Mouse (Mus musculus) NIH3T3 (cell line): ENCODE data around the gene Stk11ip.

Experiments used
- DNase-seq: peaks from one replicate; pipeline ENCODE4 v3.0.0-alpha.2; 2012; ENCODE audit warnings: low read depth

The Stk11ip gene

GRCm38 (mm10) chr1:75504256-75505045, 16.9 kb upstream of the Stk11ip start:
- DNase-seq: no peak

- peak; percentile 83 for DNase-seq
These were observed 16.0 kb upstream of the Stk11ip start for GRCm38 (mm10) chr1:75505159-75505955.

- DNase-seq: peak; percentile 88
These were observed 15.1 kb upstream of the Stk11ip start, which contains the start of gene Obsl1 for GRCm38 (mm10) chr1:75505956-75506831. TSS of gene Obsl1 (minus strand) at chr1:75506452.

GRCm38 (mm10) chr1:75507006-75507405, 14.3 kb upstream of the Stk11ip start, which contains the start of gene Inha:
TSS of gene Inha (plus strand) at chr1:75507077.
- DNase-seq: no peak

- DNase-seq: no peak
These were observed 11.7 kb upstream of the Stk11ip start for GRCm38 (mm10) chr1:75509586-75509985.

- no peak for DNase-seq
These were observed 11.2 kb upstream of the Stk11ip start for GRCm38 (mm10) chr1:75510154-75510553.

GRCm38 (mm10) chr1:75511437-75512210, 9.7 kb upstream of the Stk11ip start:
- DNase-seq: peak; percentile 31

- DNase-seq: no peak
These were observed 8.8 kb upstream of the Stk11ip start for GRCm38 (mm10) chr1:75512550-75512949.

GRCm38 (mm10) chr1:75516703-75517380, 4.5 kb upstream of the Stk11ip start:
- DNase-seq: no peak

GRCm38 (mm10) chr1:75517984-75518383, 3.3 kb upstream of the Stk11ip start:
- no peak for DNase-seq

- DNase-seq: no peak
These were observed 2.9 kb upstream of the Stk11ip start for GRCm38 (mm10) chr1:75518427-75518826.

- no peak for DNase-seq
These were observed 1.8 kb upstream of the Stk11ip start for GRCm38 (mm10) chr1:75519576-75519975.

GRCm38 (mm10) chr1:75524679-75525078, 3.4 kb downstream of the Stk11ip start:
- DNase-seq: no peak

GRCm38 (mm10) chr1:75530546-75530945, 9.2 kb downstream of the Stk11ip start:
- DNase-seq: peak; percentile 47

- no peak for DNase-seq
These were observed 11.2 kb downstream of the Stk11ip start for GRCm38 (mm10) chr1:75532280-75533172.

GRCm38 (mm10) chr1:75533325-75534252, 12.3 kb downstream of the Stk11ip start:
- no peak for DNase-seq

GRCm38 (mm10) chr1:75537587-75537986, 16.3 kb downstream of the Stk11ip start:
- no peak for DNase-seq

- no peak for DNase-seq
These were observed 17.4 kb downstream of the Stk11ip start for GRCm38 (mm10) chr1:75538597-75539190.
